Mouse (Mus musculus) embryonic facial prominence, embryonic 13.5 days (tissue): ENCODE measurements at regions not wholly inside any gene's neighbourhood (a gene's known extent, or its start where the extent isn't known, plus 50 kb on each side); places are given as distances from the start of the nearest gene placed in this dataset.

Source experiments
- ATAC-seq: fragments of 200-750 bp; cut with Nextera tagmentation; 2 replicates; pipeline ENCODE4 v1.8.0; 2017; ENCODE audit warnings: low read depth; ENCODE audit not compliant: insufficient number of reproducible peaks, insufficient read depth, low FRiP score, low TSS enrichment
- H3K27ac ChIP-seq: fragments of 300-500 bp; sonication (generic); 2 replicates; pipeline ENCODE4 v1.5.1; 2015; ENCODE audit warnings: moderate library complexity, mild to moderate bottlenecking, inconsistent platforms
- H3K27me3 ChIP-seq: fragments of 300-500 bp; sonication (generic); 2 replicates; pipeline ENCODE4 v1.6.1; 2015; ENCODE audit warnings: mild to moderate bottlenecking, inconsistent platforms
- H3K36me3 ChIP-seq: fragments of 300-500 bp; sonication (generic); 2 replicates; pipeline ENCODE4 v1.6.1; 2015; ENCODE audit warnings: mild to moderate bottlenecking, inconsistent platforms
- H3K4me1 ChIP-seq: fragments of 300-500 bp; sonication (generic); 2 replicates; pipeline ENCODE4 v1.6.1; 2015; ENCODE audit warnings: inconsistent platforms
- H3K4me2 ChIP-seq: fragments of 300-500 bp; sonication (generic); 2 replicates; pipeline ENCODE4 v1.6.1; 2015; ENCODE audit warnings: moderate library complexity, mild to moderate bottlenecking, inconsistent platforms
- H3K4me3 ChIP-seq: fragments of 300-500 bp; sonication (generic); 2 replicates; pipeline ENCODE4 v1.5.1; 2015; ENCODE audit warnings: mild to moderate bottlenecking, inconsistent platforms
- H3K9ac ChIP-seq: fragments of 300-500 bp; sonication (generic); 2 replicates; pipeline ENCODE4 v1.6.1; 2015; ENCODE audit warnings: mild to moderate bottlenecking, inconsistent platforms
- H3K9me3 ChIP-seq: fragments of 300-500 bp; sonication (generic); 2 replicates; pipeline ENCODE4 v1.6.1; 2016; ENCODE audit warnings: inconsistent platforms
- WGBS: fragments of 180-500 bp; shearing (Covaris S2); methylation state at CpG from one replicate; pipeline ENCODE4 v1.1.7; 2015; ENCODE audit warnings: mixed read lengths; 5-methylcytosine and 5-hydroxymethylcytosine counted together

GRCm38 (mm10) chr4:32156965-32157364 is 81.6 kb upstream of the Bach2 start:
- Histone ChIP-seq H3K27ac (no peak overlapping the region), H3K9me3 (no peaks in the 10 kb centered on the region), H3K4me2 (no peak overlapping the region), H3K9ac (no peak overlapping the region), H3K4me3 (no peak overlapping the region), H3K36me3 (no peaks in the 10 kb centered on the region), H3K27me3 (no peaks in the 10 kb centered on the region), H3K4me1 (peaks cover 20% of the 10 kb centered on the region; the same call in 1 of the 2 replicates)
- no peak for ATAC-seq
- 75% methylated on average over 8 of the region's 8 CpGs for WGBS

DNA sequence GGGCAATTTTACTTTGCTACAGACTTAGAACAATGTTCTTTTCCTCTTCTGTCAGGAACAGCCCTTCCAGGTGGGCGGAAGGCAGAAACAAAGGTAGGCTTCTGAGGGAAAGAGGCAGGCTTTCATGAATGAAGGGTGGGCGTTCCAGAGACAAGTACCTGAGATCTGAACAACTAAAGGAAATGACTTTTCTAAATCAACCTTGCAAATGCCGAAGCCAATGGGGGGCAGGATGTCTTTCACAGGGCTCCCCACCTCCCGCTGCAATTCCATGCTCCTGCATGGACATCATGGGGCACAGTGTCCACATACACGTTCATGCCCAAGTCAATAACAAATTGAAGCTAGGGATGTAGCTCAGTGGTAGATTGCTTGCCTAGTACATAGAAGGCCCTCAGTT is 80.2 kb upstream of the Bach2 start:
- no peak overlapping the region for H3K4me2 ChIP-seq
- H3K27me3 ChIP-seq = no peaks in the 10 kb centered on the region
- no peaks in the 10 kb centered on the region for H3K36me3 ChIP-seq
- no peak overlapping the region for H3K27ac ChIP-seq
- no peaks in the 10 kb centered on the region for H3K9me3 ChIP-seq
- no peak overlapping the region for H3K9ac ChIP-seq
- ATAC-seq = no peak
- H3K4me3 ChIP-seq = no peak overlapping the region
- H3K4me1 ChIP-seq = peaks cover 21% of the 10 kb centered on the region; the same call in 1 of the 2 replicates
- WGBS = 52% methylated on average over 5 of the region's 5 CpGs

- Histone ChIP-seq H3K4me1 (peaks cover 21% of the 10 kb centered on the region; the same call in 1 of the 2 replicates), H3K9ac (no peak overlapping the region), H3K36me3 (no peaks in the 10 kb centered on the region), H3K4me2 (no peak overlapping the region), H3K27ac (no peak overlapping the region), H3K27me3 (no peaks in the 10 kb centered on the region), H3K4me3 (no peak overlapping the region), H3K9me3 (no peaks in the 10 kb centered on the region)
- WGBS = 29% methylated on average over 4 of the region's 4 CpGs
- no peak for ATAC-seq
These were observed 79.7 kb upstream of the Bach2 start for GRCm38 (mm10) chr4:32158886-32159285.

- ATAC-seq = no peak
- H3K27ac ChIP-seq = no peak overlapping the region
- no peak overlapping the region for H3K4me2 ChIP-seq
- WGBS = 37% methylated on average over 2 of the region's 2 CpGs
- H3K4me3 ChIP-seq = no peak overlapping the region
- no peaks in the 10 kb centered on the region for H3K36me3 ChIP-seq
- H3K4me1 ChIP-seq = peaks cover 21% of the 10 kb centered on the region; the same call in 1 of the 2 replicates
- H3K9ac ChIP-seq = no peak overlapping the region
- no peaks in the 10 kb centered on the region for H3K9me3 ChIP-seq
- H3K27me3 ChIP-seq = 0 out of 2 replicates have a peak, but pooled peaks cover 3% of the 10 kb centered on the region
These were observed 77.8 kb upstream of the Bach2 start for GRCm38 (mm10) chr4:32160815-32161214.

- ATAC-seq = no peak
- no peak overlapping the region for H3K4me2 ChIP-seq
- no peak overlapping the region for H3K27ac ChIP-seq
- no peaks in the 10 kb centered on the region for H3K36me3 ChIP-seq
- no peak overlapping the region for H3K4me3 ChIP-seq
- H3K4me1 ChIP-seq = peaks cover 21% of the 10 kb centered on the region; the same call in 1 of the 2 replicates
- 0 out of 2 replicates have a peak, but pooled peaks cover 3% of the 10 kb centered on the region for H3K27me3 ChIP-seq
- no peaks in the 10 kb centered on the region for H3K9me3 ChIP-seq
- WGBS = 25% methylated on average over 10 of the region's 10 CpGs
- no peak overlapping the region for H3K9ac ChIP-seq
These were observed 76.5 kb upstream of the Bach2 start for GRCm38 (mm10) chr4:32161871-32162656.

- H3K9ac ChIP-seq = no peak overlapping the region
- no peaks in the 10 kb centered on the region for H3K36me3 ChIP-seq
- WGBS = 66% methylated on average over 12 of the region's 12 CpGs
- no peak overlapping the region for H3K27ac ChIP-seq
- no peak for ATAC-seq
- no peaks in the 10 kb centered on the region for H3K9me3 ChIP-seq
- H3K4me1 ChIP-seq = peaks cover 21% of the 10 kb centered on the region; the same call in 1 of the 2 replicates
- H3K27me3 ChIP-seq = 0 out of 2 replicates have a peak, but pooled peaks cover 3% of the 10 kb centered on the region
- H3K4me3 ChIP-seq = no peak overlapping the region
- no peak overlapping the region for H3K4me2 ChIP-seq
These were observed 75.8 kb upstream of the Bach2 start for GRCm38 (mm10) chr4:32162694-32163240.

GRCm38 (mm10) chr4:32164081-32164641 is 74.4 kb upstream of the Bach2 start:
- 83% methylated on average over 11 of the region's 11 CpGs for WGBS
- H3K4me1 ChIP-seq = 0 out of 2 replicates have a peak, but pooled peaks cover 12% of the 10 kb centered on the region
- no peak overlapping the region for H3K4me3 ChIP-seq
- H3K27me3 ChIP-seq = 0 out of 2 replicates have a peak, but pooled peaks cover 3% of the 10 kb centered on the region
- no peak overlapping the region for H3K9ac ChIP-seq
- no peaks in the 10 kb centered on the region for H3K9me3 ChIP-seq
- H3K36me3 ChIP-seq = no peaks in the 10 kb centered on the region
- H3K4me2 ChIP-seq = no peak overlapping the region
- no peak overlapping the region for H3K27ac ChIP-seq
- no peak for ATAC-seq

- H3K4me2 ChIP-seq = no peak overlapping the region
- H3K4me3 ChIP-seq = no peak overlapping the region
- ATAC-seq = no peak
- H3K9me3 ChIP-seq = no peaks in the 10 kb centered on the region
- peaks cover 14% of the 10 kb centered on the region; the same call in 1 of the 2 replicates for H3K4me1 ChIP-seq
- WGBS = 80% methylated on average over 11 of the region's 11 CpGs
- 0 out of 2 replicates have a peak, but pooled peaks cover 3% of the 10 kb centered on the region for H3K27me3 ChIP-seq
- no peak overlapping the region for H3K9ac ChIP-seq
- H3K27ac ChIP-seq = no peak overlapping the region
- no peaks in the 10 kb centered on the region for H3K36me3 ChIP-seq
These were observed 73.8 kb upstream of the Bach2 start for GRCm38 (mm10) chr4:32164736-32165241.

GRCm38 (mm10) chr4:32165918-32166528 is 72.6 kb upstream of the Bach2 start:
- WGBS = 53% methylated on average over 12 of the region's 12 CpGs
- H3K9ac ChIP-seq = no peak overlapping the region
- no peaks in the 10 kb centered on the region for H3K9me3 ChIP-seq
- no peak overlapping the region for H3K4me3 ChIP-seq
- no peaks in the 10 kb centered on the region for H3K36me3 ChIP-seq
- H3K27me3 ChIP-seq = 0 out of 2 replicates have a peak, but pooled peaks cover 3% of the 10 kb centered on the region
- no peak overlapping the region for H3K27ac ChIP-seq
- ATAC-seq = no peak
- H3K4me1 ChIP-seq = peaks cover 23% of the 10 kb centered on the region; the same call in 1 of the 2 replicates
- no peak overlapping the region for H3K4me2 ChIP-seq

- ATAC-seq = no peak
- no peak overlapping the region for H3K4me2 ChIP-seq
- H3K4me1 ChIP-seq = peaks cover 15% of the 10 kb centered on the region; the same call in 1 of the 2 replicates
- 0 out of 2 replicates have a peak, but pooled peaks cover 3% of the 10 kb centered on the region for H3K27me3 ChIP-seq
- H3K36me3 ChIP-seq = no peaks in the 10 kb centered on the region
- WGBS = 77% methylated on average over 11 of the region's 11 CpGs
- no peak overlapping the region for H3K27ac ChIP-seq
- no peak overlapping the region for H3K9ac ChIP-seq
- no peak overlapping the region for H3K4me3 ChIP-seq
- H3K9me3 ChIP-seq = no peaks in the 10 kb centered on the region
These were observed 71.5 kb upstream of the Bach2 start for GRCm38 (mm10) chr4:32167151-32167550.

GRCm38 (mm10) chr4:32170106-32170459 is 68.5 kb upstream of the Bach2 start:
- Histone ChIP-seq H3K4me2 (no peak overlapping the region), H3K9me3 (no peaks in the 10 kb centered on the region), H3K27me3 (0 out of 2 replicates have a peak, but pooled peaks cover 2% of the 10 kb centered on the region), H3K4me3 (no peak overlapping the region), H3K4me1 (peaks cover 17% of the 10 kb centered on the region), H3K9ac (no peak overlapping the region), H3K27ac (0 out of 2 replicates have a peak overlapping the region, but pooled peaks have one; percentile 12), H3K36me3 (no peaks in the 10 kb centered on the region)
- ATAC-seq = no peak
- WGBS = 26% methylated on average over 4 of the region's 4 CpGs
